Mouse (Mus musculus) midbrain, embryonic 14.5 days (tissue): Measurements from ENCODE around the gene Rtel1. TPM values are rescaled to one million over a fixed set of nuclear protein-coding genes. Genes with fewer than 3 reads are reported as not detected.
"Not testable (repeated sequence)": the region's sequence is repeated elsewhere in the genome, so short reads cannot be mapped to it uniquely, and the experiment has no call there.

Experiments used
- ATAC-seq: fragments of 200-750 bp; cut with Nextera tagmentation; 2 replicates; pipeline ENCODE4 v1.8.0; 2017; ENCODE audit warnings: moderate number of reproducible peaks, moderate library complexity; ENCODE audit not compliant: low FRiP score, low TSS enrichment
- DNase-seq: peaks from one replicate; pipeline ENCODE4 v3.0.0-alpha.2; 2015
- H3K27ac ChIP-seq: fragments of 300-500 bp; sonication (generic); replicated peaks from 2 replicates; pipeline ENCODE4 v1.5.1; 2014; ENCODE audit warnings: mild to moderate bottlenecking, low read depth, low read length, moderate library complexity
- H3K27me3 ChIP-seq: fragments of 300-500 bp; sonication (generic); 2 replicates; pipeline ENCODE4 v1.6.1; 2014; ENCODE audit warnings: low read length, control low read depth, mixed read lengths; ENCODE audit not compliant: control insufficient read depth, insufficient read depth
- H3K36me3 ChIP-seq: fragments of 300-500 bp; sonication (generic); 2 replicates; pipeline ENCODE4 v1.6.1; 2014; ENCODE audit warnings: low read length, control low read depth; ENCODE audit not compliant: control insufficient read depth, insufficient read depth
- H3K4me1 ChIP-seq: fragments of 300-500 bp; sonication (generic); 2 replicates; pipeline ENCODE4 v1.6.1; 2014; ENCODE audit warnings: mild to moderate bottlenecking, antibody characterized with exemption, low read length, control low read depth; ENCODE audit not compliant: control insufficient read depth, insufficient read depth
- H3K4me2 ChIP-seq: fragments of 300-500 bp; sonication (generic); 2 replicates; pipeline ENCODE4 v1.6.1; 2014; ENCODE audit warnings: mild to moderate bottlenecking, low read length, moderate library complexity
- H3K4me3 ChIP-seq: fragments of 300-500 bp; sonication (generic); replicated peaks from 2 replicates; pipeline ENCODE4 v1.5.1; 2014; ENCODE audit warnings: low read depth, low read length
- H3K9ac ChIP-seq: fragments of 300-500 bp; sonication (generic); replicated peaks from 2 replicates; pipeline ENCODE4 v1.6.1; 2014; ENCODE audit warnings: mild to moderate bottlenecking, low read length, moderate library complexity
- H3K9me3 ChIP-seq: fragments of 300-500 bp; sonication (generic); 2 replicates; pipeline ENCODE4 v1.6.1; 2016; ENCODE audit warnings: low read length, control low read depth, mixed read lengths; ENCODE audit not compliant: control insufficient read depth
- WGBS: fragments of 180-500 bp; shearing (Covaris S2); extraction: QIAGEN DNeasy Blood & Tissue Kit; methylation state at CpG from one replicate; pipeline ENCODE4 v1.1.7; 2014; 5-methylcytosine and 5-hydroxymethylcytosine counted together
- polyA plus RNA-seq: library from polyadenylated mRNA; unstranded; fragments of >200 nt; fragmentation: Nextera tagmentation; extraction: Ambion mirVana; gene quantifications from 2 replicates; pipeline ENCODE4 v1.2.1, GENCODE M21; 2014

The Rtel1 gene
- polyA plus RNA-seq, 1 experiment from 2014 or later, result 46.9 TPM

DNA sequence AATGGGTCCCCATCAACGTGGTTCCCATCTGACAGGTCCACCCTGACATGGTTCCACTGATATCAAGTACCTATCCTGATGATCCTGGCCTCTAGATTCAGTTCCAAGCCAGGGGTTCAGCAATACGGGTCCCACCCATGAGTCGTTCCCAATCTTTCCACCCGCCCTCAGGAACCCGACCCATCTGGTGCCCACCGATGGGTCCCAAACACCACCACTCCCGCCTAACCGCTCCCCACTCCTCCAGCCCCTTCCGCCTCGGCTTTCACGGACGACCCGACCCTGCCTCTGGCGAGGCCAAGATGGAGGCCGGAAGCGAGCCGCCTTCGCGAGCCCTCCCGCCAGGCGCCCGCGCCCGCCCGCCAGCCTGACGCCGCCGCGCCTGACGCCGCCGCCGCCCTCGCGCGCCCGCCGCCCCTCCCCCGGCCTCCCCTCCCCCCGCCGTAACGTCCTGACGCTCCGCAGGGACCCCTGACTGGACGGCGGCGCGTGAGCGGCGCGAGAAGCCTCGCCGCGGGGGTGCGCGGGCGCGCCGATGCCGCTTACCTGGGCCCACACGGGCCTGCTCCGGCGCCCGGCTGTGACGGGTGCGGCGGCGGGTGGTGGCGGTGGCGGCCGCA, 32.1 kb upstream of the Rtel1 start:
- H3K4me3 ChIP-seq, result peak overlapping the region; percentile 66
- H3K36me3 ChIP-seq, result peaks cover 4% of the 10 kb centered on the region; the same call in 1 of the 2 replicates
- H3K27ac ChIP-seq, result peak overlapping the region; percentile 97
- peak; percentile 92 for DNase-seq
- peak overlapping the region; percentile 82 for H3K9ac ChIP-seq
- H3K4me1 ChIP-seq, result peaks cover 15% of the 10 kb centered on the region
- peak; percentile 89 for ATAC-seq
- no peaks in the 10 kb centered on the region for H3K27me3 ChIP-seq
- H3K4me2 ChIP-seq, result peak overlapping the region; percentile 72
- H3K9me3 ChIP-seq, result no peaks in the 10 kb centered on the region
- 1% methylated on average over 48 of the region's 71 CpGs for WGBS

DNA sequence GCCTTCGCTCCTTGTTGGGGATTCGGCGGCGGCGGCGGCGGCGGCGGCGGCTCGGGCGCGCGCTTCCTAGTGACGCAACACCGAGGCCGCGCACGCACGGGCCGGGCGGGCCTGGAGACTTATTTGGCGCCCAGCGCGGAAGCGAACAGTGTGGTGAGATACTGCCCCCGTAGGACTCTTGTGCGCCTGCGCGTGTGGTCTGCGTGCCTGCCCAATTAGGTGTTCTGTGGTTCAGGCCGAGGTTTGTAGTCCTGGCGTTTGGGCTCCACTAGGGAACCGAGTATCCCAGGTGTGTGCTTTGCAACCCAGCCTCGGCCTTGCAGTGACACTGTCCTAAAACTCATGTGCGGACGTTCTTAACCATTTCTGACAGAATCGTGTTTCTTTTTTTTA, 31.6 kb upstream of the Rtel1 start, which contains the start of gene Gmeb2:
Gene Gmeb2 (minus strand): TSS at position 78 of the 393 bp plus-strand sequence.
- DNase-seq, result peak; percentile 98
- peak; percentile 95 for ATAC-seq
- 0% methylated on average over 23 of the region's 38 CpGs for WGBS
- Histone ChIP-seq H3K4me3 (peak within 1 kb of the TSS; percentile 66), H3K4me2 (peak within 1 kb of the TSS; percentile 72), H3K9ac (peak within 1 kb of the TSS; percentile 82), H3K27ac (peak within 1 kb of the TSS; percentile 97), H3K4me1 (peaks cover 15% of the 10 kb centered on the region)
- not testable (repeated sequence) for H3K27me3 ChIP-seq, H3K36me3 ChIP-seq, H3K9me3 ChIP-seq

DNA sequence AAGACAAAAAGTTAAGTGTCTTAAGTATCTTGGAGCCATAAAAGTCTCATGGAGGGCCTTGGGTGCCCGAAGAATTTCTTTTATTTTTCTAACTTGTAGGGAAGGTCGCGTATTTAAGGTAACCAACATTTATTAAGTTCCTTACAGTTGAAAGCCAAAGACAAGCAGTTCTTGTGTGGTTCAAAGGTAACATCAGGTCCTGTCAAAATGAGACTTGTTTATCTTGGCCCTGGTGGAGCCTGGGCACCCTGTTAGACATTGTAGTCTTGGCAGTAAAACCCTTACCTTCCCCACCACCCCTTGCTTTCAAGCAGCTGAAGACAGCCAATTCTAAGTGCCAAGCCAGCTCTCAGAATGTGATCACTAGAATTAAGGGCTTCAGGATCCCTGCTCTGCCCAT, 30.8 kb upstream of the Rtel1 start:
- 87% methylated on average over 3 of the region's 3 CpGs for WGBS

DNA sequence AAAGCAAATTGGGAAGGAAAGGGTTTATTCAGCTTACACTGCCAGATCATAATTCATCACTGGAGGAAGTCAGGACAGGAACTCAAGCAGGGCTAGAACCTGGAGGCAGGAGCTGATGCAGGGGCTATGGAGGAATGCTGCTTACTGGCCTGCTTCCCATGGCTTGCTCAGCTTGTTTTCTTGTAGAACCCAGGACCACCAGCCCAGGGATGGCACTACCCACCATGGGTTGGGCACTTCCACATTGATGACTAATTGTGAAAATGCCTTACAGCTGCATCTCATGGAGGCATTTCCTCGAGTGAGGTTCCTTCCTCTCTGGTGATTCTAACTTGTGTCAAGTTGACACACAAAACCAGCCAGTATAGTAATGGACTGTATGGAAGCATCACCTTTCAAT, 28.6 kb upstream of the Rtel1 start:
- Histone ChIP-seq H3K36me3 (no peaks in the 10 kb centered on the region), H3K4me3 (no peak overlapping the region), H3K4me2 (no peak overlapping the region), H3K4me1 (peaks cover 15% of the 10 kb centered on the region), H3K9ac (no peak overlapping the region), H3K27me3 (no peaks in the 10 kb centered on the region), H3K9me3 (no peaks in the 10 kb centered on the region), H3K27ac (no peak overlapping the region)
- WGBS, result 97% methylated on average over 1 of the region's 1 CpGs
- DNase-seq, result no peak
- no peak for ATAC-seq

More for the DNA sequence above, 30.8 kb upstream of the Rtel1 start:
- Histone ChIP-seq H3K9ac (0 out of 2 replicates have a peak overlapping the region, but pooled peaks have one; percentile 34), H3K27me3 (no peaks in the 10 kb centered on the region), H3K36me3 (no peaks in the 10 kb centered on the region), H3K9me3 (no peaks in the 10 kb centered on the region), H3K27ac (no peak overlapping the region), H3K4me3 (peak overlapping the region; percentile 66), H3K4me2 (peak overlapping the region; percentile 71), H3K4me1 (peaks cover 15% of the 10 kb centered on the region)
- no peak for DNase-seq
- ATAC-seq, result no peak

DNA sequence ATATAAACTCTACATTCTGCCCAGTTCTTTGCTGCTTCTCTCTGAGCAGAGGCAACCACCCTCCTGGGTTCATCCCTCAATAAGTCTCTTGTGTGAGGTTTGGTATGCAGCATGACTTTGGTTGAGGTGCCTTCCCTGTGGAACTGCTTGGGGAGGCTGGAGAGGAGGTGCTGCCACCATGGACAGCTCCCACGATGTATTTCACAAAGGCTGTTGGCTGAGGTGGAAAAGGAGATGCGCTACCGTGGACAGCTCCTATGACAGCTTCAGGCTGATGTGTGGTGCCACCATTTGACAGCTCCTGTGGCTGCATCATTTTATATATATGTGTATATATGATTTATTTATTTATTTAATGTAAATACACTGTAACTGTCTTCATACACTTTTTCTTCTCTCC, 17.5 kb upstream of the Rtel1 start:
- H3K4me3 ChIP-seq, result no peak overlapping the region
- peaks cover 38% of the 10 kb centered on the region for H3K36me3 ChIP-seq
- no peak overlapping the region for H3K27ac ChIP-seq
- whole genome bisulfite sequencing, result 40% methylated on average over 3 of the region's 3 CpGs
- no peaks in the 10 kb centered on the region for H3K4me1 ChIP-seq
- no peak for DNase-seq
- no peaks in the 10 kb centered on the region for H3K9me3 ChIP-seq
- H3K9ac ChIP-seq, result no peak overlapping the region
- ATAC-seq, result no peak
- no peak overlapping the region for H3K4me2 ChIP-seq
- H3K27me3 ChIP-seq, result no peaks in the 10 kb centered on the region

DNA sequence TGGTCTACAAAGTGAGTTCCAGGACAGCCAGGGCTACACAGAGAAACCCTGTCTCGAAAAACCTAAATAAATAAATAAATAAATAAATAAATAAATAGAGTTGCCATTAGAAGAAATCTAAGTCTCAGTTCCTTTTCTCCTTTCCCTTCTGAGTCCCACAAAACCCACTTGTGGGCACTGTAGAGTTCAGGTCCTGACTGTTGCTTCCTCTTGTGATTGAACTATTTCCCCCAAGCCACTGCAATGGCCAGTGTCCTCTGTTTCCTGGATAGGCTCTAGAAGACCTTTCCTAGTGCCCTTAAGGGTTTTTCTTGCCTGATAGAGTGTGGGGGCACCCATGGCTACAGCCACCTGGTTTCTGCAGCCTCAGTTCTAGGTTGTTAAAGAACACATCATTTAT, 14.6 kb upstream of the Rtel1 start:
- WGBS, result 87% methylated on average over 1 of the region's 1 CpGs
- no peaks in the 10 kb centered on the region for H3K27me3 ChIP-seq
- no peak overlapping the region for H3K27ac ChIP-seq
- peaks cover 59% of the 10 kb centered on the region for H3K36me3 ChIP-seq
- no peaks in the 10 kb centered on the region for H3K9me3 ChIP-seq
- H3K4me1 ChIP-seq, result no peaks in the 10 kb centered on the region
- no peak overlapping the region for H3K4me3 ChIP-seq
- DNase-seq (no peak), ATAC-seq (no peak)
- no peak overlapping the region for H3K4me2 ChIP-seq
- H3K9ac ChIP-seq, result no peak overlapping the region

DNA sequence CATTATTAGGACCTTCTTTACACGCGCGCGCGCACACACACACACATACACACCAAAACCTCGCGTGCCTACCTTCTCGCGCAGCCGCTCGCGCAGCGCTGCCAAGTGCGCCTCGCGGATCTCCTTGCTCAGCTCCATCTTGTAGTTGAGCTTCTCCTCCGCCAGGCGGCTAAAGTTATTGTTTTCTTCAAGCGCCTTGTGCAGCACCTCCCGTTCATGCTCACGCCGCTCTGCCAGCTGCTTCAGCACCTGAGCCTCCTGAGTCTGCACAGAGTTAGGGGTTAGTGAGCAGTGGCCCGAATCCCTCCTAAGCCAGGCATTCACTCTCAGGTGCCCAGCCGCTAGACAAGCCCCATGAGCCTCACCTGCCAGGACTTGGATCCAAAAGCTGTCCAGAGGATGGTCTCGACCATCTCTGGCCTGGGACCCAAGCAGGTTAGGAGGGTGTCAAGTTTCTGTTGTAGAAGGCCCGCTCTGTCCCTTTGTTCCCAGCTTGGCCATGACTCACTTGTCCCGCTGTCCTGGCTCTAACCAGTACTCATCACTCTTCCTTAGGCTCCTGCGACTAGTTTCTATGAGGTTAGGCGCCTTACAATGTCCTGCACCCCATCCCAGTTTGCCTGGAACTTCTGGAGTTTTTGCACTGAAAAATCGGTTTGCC, 12.3 kb upstream of the Rtel1 start:
- DNase-seq (peak; percentile 84), ATAC-seq (peak; percentile 50; the same call in 1 of the 2 replicates)
- H3K9me3 ChIP-seq, result no peaks in the 10 kb centered on the region
- H3K36me3 ChIP-seq, result peaks cover 55% of the 10 kb centered on the region
- H3K27ac ChIP-seq, result no peak overlapping the region
- H3K9ac ChIP-seq, result 0 out of 2 replicates have a peak overlapping the region, but pooled peaks have one; percentile 29
- WGBS, result 13% methylated on average over 30 of the region's 30 CpGs
- peaks cover 16% of the 10 kb centered on the region for H3K4me1 ChIP-seq
- no peak overlapping the region for H3K4me2 ChIP-seq
- H3K27me3 ChIP-seq, result no peaks in the 10 kb centered on the region
- no peak overlapping the region for H3K4me3 ChIP-seq

- Histone ChIP-seq H3K4me1 (peaks cover 24% of the 10 kb centered on the region), H3K9me3 (no peaks in the 10 kb centered on the region), H3K4me3 (peak overlapping the region; percentile 83), H3K4me2 (peak overlapping the region; percentile 76), H3K27ac (no peak overlapping the region; the same call in 1 of the 2 replicates), H3K27me3 (no peaks in the 10 kb centered on the region), H3K36me3 (peaks cover 21% of the 10 kb centered on the region), H3K9ac (peak overlapping the region; percentile 96; the same call in 1 of the 2 replicates)
- ATAC-seq (no peak), DNase-seq (no peak)
- 51% methylated on average over 3 of the region's 3 CpGs for WGBS
Measured at GRCm38 (mm10) chr2:181312435-181312834, 7.1 kb upstream of the Rtel1 start.

GRCm38 (mm10) chr2:181313006-181313343, 6.6 kb upstream of the Rtel1 start:
- peaks cover 24% of the 10 kb centered on the region for H3K4me1 ChIP-seq
- H3K36me3 ChIP-seq, result peaks cover 15% of the 10 kb centered on the region
- peak overlapping the region; percentile 96 for H3K9ac ChIP-seq
- H3K27me3 ChIP-seq, result no peaks in the 10 kb centered on the region
- peak overlapping the region; percentile 76 for H3K4me2 ChIP-seq
- peak overlapping the region; percentile 83 for H3K4me3 ChIP-seq
- peak overlapping the region; percentile 95 for H3K27ac ChIP-seq
- ATAC-seq (no peak), DNase-seq (no peak)
- H3K9me3 ChIP-seq, result no peaks in the 10 kb centered on the region
- 13% methylated on average over 5 of the region's 5 CpGs for WGBS
